Comparison of ENCODE assay signal across 16 mouse cellular contexts in the genomic region with DNA sequence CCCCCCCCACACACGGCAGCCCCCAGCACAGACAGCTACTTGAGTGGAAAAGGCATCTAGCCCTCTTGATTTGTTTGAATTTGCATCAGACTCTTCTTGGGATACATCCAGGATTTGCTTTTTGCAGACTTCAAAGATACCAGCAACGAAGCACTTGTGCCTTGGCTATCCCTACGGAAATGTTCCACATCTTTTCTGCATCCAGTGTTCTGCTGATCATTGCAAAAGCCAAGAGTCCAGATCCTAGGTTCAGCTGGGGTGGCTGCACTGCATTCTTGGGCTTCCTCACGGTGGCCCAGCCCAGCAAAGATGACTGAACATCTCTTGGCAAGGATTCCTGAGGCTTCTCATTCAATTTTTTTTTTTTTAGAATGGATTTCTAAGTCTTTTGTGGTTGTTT.
A peak's percentile ranks its signal among the peaks of the same experiment; 100 is the strongest.
DNase-seq lines count a peak whose midpoint lies in the region; ATAC-seq and TF ChIP-seq lines count a peak whose summit lies in the region.
"Had no signal": no experiment of that assay in that cellular context is flagged by ENCODE, and none has a peak within 500 bp of the region (broad histone marks: within the 10 kb centered on the region; RNA-seq: fewer than 3 reads in every experiment).

No protein-coding gene starts in this region.

- intact Hi-C loops in left cerebral cortex, postnatal 36 days (cut with DNase I), result no loop called here

- no peak for TF ChIP-seq CTCF in forebrain, postnatal 0 days (IDR thresholded peaks at IDR 0.05; ENCODE audit: low read depth)
- TF ChIP-seq CTCF in lung, embryonic 14.5 days (IDR thresholded peaks at IDR 0.05; ENCODE audit: low read depth), result no peak
- no peak for TF ChIP-seq CTCF in lung, adult 2 months (IDR thresholded peaks at IDR 0.05; ENCODE audit: insufficient read depth, low read length)

- H3K4me3 ChIP-seq in forebrain, postnatal 0 days (ENCODE audit: low read depth, low read length), result no peak overlapping the region
- H3K4me3 ChIP-seq in forebrain, embryonic 14.5 days (ENCODE audit: low read depth, low read length), result no peak overlapping the region
- H3K4me3 ChIP-seq in lung, embryonic 14.5 days (ENCODE audit: low read depth, low read length), result no peak overlapping the region
- no peak overlapping the region for H3K4me3 ChIP-seq in lung, adult 2 months (replicated peaks; ENCODE audit: extremely low read depth, low read depth, low read length)
- H3K4me3 ChIP-seq in embryonic facial prominence, embryonic 13.5 days, result no peak overlapping the region
- no peak overlapping the region for H3K4me3 ChIP-seq in midbrain, embryonic 15.5 days
- H3K4me3 ChIP-seq: limb, embryonic 13.5 days; myocyte had no signal

- TF ChIP-seq POLR2A in lung, adult 2 months (IDR thresholded peaks at IDR 0.05; ENCODE audit: borderline replicate concordance, extremely low read depth, low read depth, low read length), result no peak

- H3K9me3 ChIP-seq in forebrain, postnatal 0 days (ENCODE audit: low read length), result no peaks in the 10 kb centered on the region
- no peaks in the 10 kb centered on the region for H3K9me3 ChIP-seq in forebrain, embryonic 14.5 days (replicated peaks; ENCODE audit: control insufficient read depth, low read length)
- no peaks in the 10 kb centered on the region for H3K9me3 ChIP-seq in lung, embryonic 14.5 days (ENCODE audit: low read depth, low read length)
- no peaks in the 10 kb centered on the region for H3K9me3 ChIP-seq in embryonic facial prominence, embryonic 13.5 days
- H3K9me3 ChIP-seq in midbrain, embryonic 15.5 days, result no peaks in the 10 kb centered on the region
- H3K9me3 ChIP-seq: limb, embryonic 13.5 days had no signal

- H3K4me2 ChIP-seq in forebrain, postnatal 0 days (ENCODE audit: low read depth), result no peak overlapping the region
- H3K4me2 ChIP-seq in forebrain, embryonic 14.5 days (ENCODE audit: low read length), result no peak overlapping the region
- H3K4me2 ChIP-seq in lung, embryonic 14.5 days, result no peak overlapping the region
- peak overlapping the region; percentile 26; the same call in 1 of the 2 replicates for H3K4me2 ChIP-seq in embryonic facial prominence, embryonic 13.5 days
- no peak overlapping the region for H3K4me2 ChIP-seq in midbrain, embryonic 15.5 days
- H3K4me2 ChIP-seq: hindbrain, embryonic 14.5 days; limb, embryonic 13.5 days had no signal

- H3K27ac ChIP-seq in forebrain, postnatal 0 days (ENCODE audit: low read depth, low read length), result peak overlapping the region; percentile 36; the same call in 1 of the 2 replicates
- no peak overlapping the region for H3K27ac ChIP-seq in forebrain, embryonic 14.5 days (ENCODE audit: low read depth, low read length)
- no peak overlapping the region for H3K27ac ChIP-seq in lung, embryonic 14.5 days (ENCODE audit: low read depth)
- peak overlapping the region; percentile 78 for H3K27ac ChIP-seq in embryonic facial prominence, embryonic 13.5 days
- peak overlapping the region; percentile 63 for H3K27ac ChIP-seq in midbrain, embryonic 15.5 days
- H3K27ac ChIP-seq: limb, embryonic 13.5 days had no signal

- H3K36me3 ChIP-seq in forebrain, postnatal 0 days (ENCODE audit: insufficient read depth), result no peaks in the 10 kb centered on the region
- no peaks in the 10 kb centered on the region for H3K36me3 ChIP-seq in forebrain, embryonic 14.5 days (ENCODE audit: control insufficient read depth, insufficient read depth, low read length)
- no peaks in the 10 kb centered on the region for H3K36me3 ChIP-seq in lung, embryonic 14.5 days (ENCODE audit: insufficient read depth)
- H3K36me3 ChIP-seq in embryonic facial prominence, embryonic 13.5 days, result no peaks in the 10 kb centered on the region
- no peaks in the 10 kb centered on the region for H3K36me3 ChIP-seq in midbrain, embryonic 15.5 days (replicated peaks)
- H3K36me3 ChIP-seq: limb, embryonic 13.5 days had no signal

- no peak overlapping the region for H3K9ac ChIP-seq in forebrain, postnatal 0 days
- no peak overlapping the region for H3K9ac ChIP-seq in forebrain, embryonic 14.5 days (ENCODE audit: low read length)
- no peak overlapping the region for H3K9ac ChIP-seq in lung, embryonic 14.5 days
- no peak overlapping the region for H3K9ac ChIP-seq in embryonic facial prominence, embryonic 13.5 days
- no peak overlapping the region for H3K9ac ChIP-seq in midbrain, embryonic 15.5 days
- H3K9ac ChIP-seq: hindbrain, embryonic 14.5 days; limb, embryonic 13.5 days; liver, postnatal 0 days had no signal

- no peak for DNase-seq in forebrain, postnatal 0 days
- DNase-seq in forebrain, embryonic 14.5 days (ENCODE audit: low spot score), result no peak
- DNase-seq in lung, embryonic 14.5 days, result peak; percentile 54
- no peak for DNase-seq in lung, adult 2 months
- DNase-seq in left cerebral cortex, postnatal 36 days (ENCODE audit: low spot score in 2 of 2), result no peak
- no peak for DNase-seq in adrenal gland, adult 18-20 months (ENCODE audit: low spot score in 2 of 2)
- DNase-seq: cerebellum, adult 11-12 months; kidney, adult 8-10 months; liver, postnatal 0 days; thymus, postnatal 25 days had no signal

- H3K4me1 ChIP-seq in forebrain, postnatal 0 days (ENCODE audit: insufficient read depth), result 0 out of 2 replicates have a peak, but pooled peaks cover 9% of the 10 kb centered on the region
- H3K4me1 ChIP-seq in forebrain, embryonic 14.5 days (ENCODE audit: control insufficient read depth, insufficient read depth, low read length), result 0 out of 2 replicates have a peak, but pooled peaks cover 3% of the 10 kb centered on the region
- no peaks in the 10 kb centered on the region for H3K4me1 ChIP-seq in lung, embryonic 14.5 days (ENCODE audit: insufficient read depth)
- no peaks in the 10 kb centered on the region for H3K4me1 ChIP-seq in lung, adult 2 months (ENCODE audit: control insufficient read depth, insufficient read depth, low read length)
- H3K4me1 ChIP-seq in embryonic facial prominence, embryonic 13.5 days, result peaks cover 40% of the 10 kb centered on the region
- peaks cover 17% of the 10 kb centered on the region for H3K4me1 ChIP-seq in midbrain, embryonic 15.5 days

- H3K27me3 ChIP-seq in forebrain, postnatal 0 days (ENCODE audit: insufficient read depth, low read length), result no peaks in the 10 kb centered on the region
- no peaks in the 10 kb centered on the region for H3K27me3 ChIP-seq in forebrain, embryonic 14.5 days (replicated peaks; ENCODE audit: control insufficient read depth, insufficient read depth, low read length)
- H3K27me3 ChIP-seq in lung, embryonic 14.5 days (ENCODE audit: insufficient read depth, low read length), result no peaks in the 10 kb centered on the region
- no peaks in the 10 kb centered on the region for H3K27me3 ChIP-seq in embryonic facial prominence, embryonic 13.5 days
- no peaks in the 10 kb centered on the region for H3K27me3 ChIP-seq in midbrain, embryonic 15.5 days (replicated peaks)
- H3K27me3 ChIP-seq: limb, embryonic 13.5 days; Patski had no signal

- peak; percentile 5; the same call in 1 of the 2 replicates for ATAC-seq in forebrain, postnatal 0 days
- ATAC-seq in forebrain, embryonic 14.5 days, result no peak; the same call in 1 of the 2 replicates
- ATAC-seq in lung, embryonic 14.5 days (ENCODE audit: insufficient read depth), result no peak
- ATAC-seq in embryonic facial prominence, embryonic 13.5 days (ENCODE audit: insufficient number of reproducible peaks, insufficient read depth, low FRiP score, low TSS enrichment, low read depth), result no peak
- ATAC-seq in midbrain, embryonic 15.5 days (replicated peaks), result peak; percentile 12; the same call in 1 of the 2 replicates
- ATAC-seq: liver, postnatal 0 days; Patski had no signal

- WGBS in forebrain, postnatal 0 days, result 25% methylated on average over 4 of the region's 4 CpGs
- 35% methylated on average over 4 of the region's 4 CpGs for WGBS in forebrain, embryonic 14.5 days
- WGBS in lung, embryonic 14.5 days, result 20% methylated on average over 4 of the region's 4 CpGs
- WGBS in lung, adult 2 months, result 35% methylated on average over 4 of the region's 4 CpGs
- 16% methylated on average over 4 of the region's 4 CpGs for WGBS in embryonic facial prominence, embryonic 13.5 days
- 26% methylated on average over 4 of the region's 4 CpGs for WGBS in midbrain, embryonic 15.5 days

Comparison
In these comparisons a context has a peak if more than half of its experiments do, and no peak if none do; other contexts are left out.
1. ATAC-seq: peak in forebrain, postnatal 0 days (single experiment) and midbrain, embryonic 15.5 days (single experiment); none in forebrain, embryonic 14.5 days (single experiment), lung, embryonic 14.5 days (single experiment) and embryonic facial prominence, embryonic 13.5 days (single experiment).
2. H3K27ac ChIP-seq: peak in forebrain, postnatal 0 days (single experiment), embryonic facial prominence, embryonic 13.5 days (single experiment) and midbrain, embryonic 15.5 days (single experiment); none in forebrain, embryonic 14.5 days (single experiment) and lung, embryonic 14.5 days (single experiment).